Mouse (Mus musculus) stomach, postnatal 0 days (tissue): ENCODE data around the gene Jpt2. TPM values are rescaled to one million over a fixed set of nuclear protein-coding genes. Genes with fewer than 3 reads are reported as not detected.
A peak's percentile ranks its signal among the peaks of the same experiment; 100 is the strongest.

Source experiments
- ATAC-seq: fragments of 200-750 bp; cut with Nextera tagmentation; 2 replicates; pipeline ENCODE4 v1.8.0; 2017; ENCODE audit not compliant: low FRiP score, low TSS enrichment
- DNase-seq: peaks from one replicate; pipeline ENCODE4 v3.0.0-alpha.2; 2016; ENCODE audit warnings: low spot score
- H3K27ac ChIP-seq: fragments of 300-500 bp; sonication (generic); replicated peaks from 2 replicates; pipeline ENCODE4 v1.5.1; 2014; ENCODE audit warnings: mild to moderate bottlenecking, control low read depth
- H3K27me3 ChIP-seq: fragments of 300-500 bp; sonication (generic); 2 replicates; pipeline ENCODE4 v1.6.1; 2014; ENCODE audit warnings: low read length; ENCODE audit not compliant: control insufficient read depth, insufficient read depth
- H3K36me3 ChIP-seq: fragments of 300-500 bp; sonication (generic); 2 replicates; pipeline ENCODE4 v1.6.1; 2014; ENCODE audit warnings: low read length, mixed read lengths; ENCODE audit not compliant: control insufficient read depth, insufficient read depth
- H3K4me1 ChIP-seq: fragments of 300-500 bp; sonication (generic); replicated peaks from 2 replicates; pipeline ENCODE4 v1.6.1; 2014; ENCODE audit warnings: antibody characterized with exemption; ENCODE audit not compliant: control insufficient read depth, insufficient read depth
- H3K4me2 ChIP-seq: fragments of 300-500 bp; sonication (generic); replicated peaks from 2 replicates; pipeline ENCODE4 v1.6.1; 2014; ENCODE audit warnings: low read depth, mild to moderate bottlenecking, control low read depth, moderate library complexity
- H3K4me3 ChIP-seq: fragments of 300-500 bp; sonication (generic); 2 replicates; pipeline ENCODE4 v1.5.1; 2014; ENCODE audit warnings: low read depth, low read length, control low read depth
- H3K9ac ChIP-seq: fragments of 300-500 bp; sonication (generic); 2 replicates; pipeline ENCODE4 v1.6.1; 2014; ENCODE audit warnings: mild to moderate bottlenecking, low read length, control low read depth, mixed read lengths
- H3K9me3 ChIP-seq: fragments of 300-500 bp; sonication (generic); 2 replicates; pipeline ENCODE4 v1.6.1; 2016; ENCODE audit warnings: low read length; ENCODE audit not compliant: control insufficient read depth
- CTCF ChIP-seq: IDR thresholded peaks from 2 replicates; pipeline ENCODE4 v1.5.1; 2016; ENCODE audit warnings: antibody characterized with exemption, low read depth, mild to moderate bottlenecking, moderate library complexity
- EP300 ChIP-seq: optimal IDR thresholded peaks from 2 replicates; pipeline ENCODE3; 2016; ENCODE audit warnings: antibody characterized with exemption
- WGBS: fragments of 180-500 bp; shearing (Covaris S2); extraction: QIAGEN DNeasy Blood & Tissue Kit; methylation state at CpG from one replicate; pipeline ENCODE4 v1.1.7; 2014; 5-methylcytosine and 5-hydroxymethylcytosine counted together
- polyA plus RNA-seq: library from polyadenylated mRNA; unstranded; fragments of >200 nt; fragmentation: Nextera tagmentation; extraction: Ambion mirVana; gene quantifications from 2 replicates; pipeline ENCODE4 v1.2.1, GENCODE M21; 2015

The Jpt2 gene
- polyA plus RNA-seq, 1 experiment from 2014 or later: 53.9 TPM

- Histone ChIP-seq H3K4me3 (no peak overlapping the region), H3K9ac (no peak overlapping the region), H3K36me3 (no peaks in the 10 kb centered on the region), H3K27me3 (no peaks in the 10 kb centered on the region), H3K4me2 (no peak overlapping the region), H3K4me1 (peaks cover 4% of the 10 kb centered on the region; the same call in 1 of the 2 replicates), H3K9me3 (no peaks in the 10 kb centered on the region), H3K27ac (no peak overlapping the region)
- no peak for ATAC-seq
- TF ChIP-seq EP300 (no peak), CTCF (no peak)
- DNase-seq: no peak
- WGBS: 67% methylated on average over 4 of the region's 4 CpGs
These were observed 27.3 kb downstream of the Jpt2 start for GRCm38 (mm10) chr17:24933163-24933562.

- TF ChIP-seq EP300: no peak
- TF ChIP-seq CTCF: no peak
- 86% methylated on average over 4 of the region's 4 CpGs for WGBS
These were observed 28.1 kb downstream of the Jpt2 start for GRCm38 (mm10) chr17:24932431-24932830.

GRCm38 (mm10) chr17:24929506-24929905 is 31.0 kb downstream of the Jpt2 start:
- Histone ChIP-seq H3K36me3 (peaks cover 13% of the 10 kb centered on the region; the same call in 1 of the 2 replicates), H3K4me3 (no peak overlapping the region), H3K4me2 (no peak overlapping the region), H3K9ac (no peak overlapping the region), H3K27me3 (no peaks in the 10 kb centered on the region), H3K9me3 (no peaks in the 10 kb centered on the region), H3K27ac (no peak overlapping the region), H3K4me1 (no peaks in the 10 kb centered on the region)
- DNase-seq (no peak), ATAC-seq (0 out of 2 replicates have a peak, but pooled peaks have one; percentile 32)
- TF ChIP-seq CTCF (no peak), EP300 (no peak)
- 86% methylated on average over 1 of the region's 1 CpGs for WGBS

More at GRCm38 (mm10) chr17:24932431-24932830, 28.1 kb downstream of the Jpt2 start:
- Histone ChIP-seq H3K4me1 (peaks cover 4% of the 10 kb centered on the region; the same call in 1 of the 2 replicates), H3K9ac (no peak overlapping the region), H3K4me3 (no peak overlapping the region), H3K4me2 (no peak overlapping the region), H3K27me3 (no peaks in the 10 kb centered on the region), H3K9me3 (no peaks in the 10 kb centered on the region), H3K27ac (no peak overlapping the region), H3K36me3 (0 out of 2 replicates have a peak, but pooled peaks cover 3% of the 10 kb centered on the region)
- ATAC-seq (no peak), DNase-seq (no peak)

- Histone ChIP-seq H3K4me1 (no peaks in the 10 kb centered on the region), H3K9me3 (no peaks in the 10 kb centered on the region), H3K9ac (no peak overlapping the region), H3K4me2 (no peak overlapping the region), H3K36me3 (peaks cover 45% of the 10 kb centered on the region; the same call in 1 of the 2 replicates), H3K4me3 (no peak overlapping the region), H3K27ac (no peak overlapping the region), H3K27me3 (no peaks in the 10 kb centered on the region)
- TF ChIP-seq EP300 (no peak), CTCF (no peak)
- DNase-seq (no peak), ATAC-seq (no peak)
- WGBS: 88% methylated on average over 1 of the region's 1 CpGs
These were observed 37.2 kb downstream of the Jpt2 start for GRCm38 (mm10) chr17:24923246-24923645.

GRCm38 (mm10) chr17:24913984-24914383 is 46.5 kb downstream of the Jpt2 start:
- peaks cover 35% of the 10 kb centered on the region for H3K36me3 ChIP-seq
- no peak overlapping the region for H3K27ac ChIP-seq
- H3K9me3 ChIP-seq: no peaks in the 10 kb centered on the region
- H3K4me3 ChIP-seq: no peak overlapping the region
- no peak for TF ChIP-seq EP300
- no peak for TF ChIP-seq CTCF
- no peaks in the 10 kb centered on the region for H3K27me3 ChIP-seq
- H3K4me2 ChIP-seq: no peak overlapping the region
- ATAC-seq: no peak
- DNase-seq: no peak
- H3K4me1 ChIP-seq: no peaks in the 10 kb centered on the region
- no peak overlapping the region for H3K9ac ChIP-seq

GRCm38 (mm10) chr17:24907591-24907990 is 52.9 kb downstream of the Jpt2 start:
- ATAC-seq (no peak), DNase-seq (no peak)
- Histone ChIP-seq H3K9me3 (no peaks in the 10 kb centered on the region), H3K36me3 (peaks cover 45% of the 10 kb centered on the region), H3K4me1 (no peaks in the 10 kb centered on the region), H3K27me3 (no peaks in the 10 kb centered on the region), H3K4me3 (no peak overlapping the region), H3K9ac (no peak overlapping the region), H3K27ac (no peak overlapping the region), H3K4me2 (no peak overlapping the region)
- 88% methylated on average over 2 of the region's 2 CpGs for WGBS
- TF ChIP-seq EP300: no peak
- TF ChIP-seq CTCF: no peak
